Mouse (Mus musculus): ENCODE data around the gene Megf8.

The Megf8 gene

GRCm38 (mm10) chr7:25409114-25409760 lies 92.3 kb downstream of the Megf8 start:
- DNase-seq = no peak

GRCm38 (mm10) chr7:25410969-25411615 lies 94.1 kb downstream of the Megf8 start:
- DNase-seq = no peak

GRCm38 (mm10) chr7:25411861-25412260 lies 94.9 kb downstream of the Megf8 start:
- DNase-seq = no peak

DNA sequence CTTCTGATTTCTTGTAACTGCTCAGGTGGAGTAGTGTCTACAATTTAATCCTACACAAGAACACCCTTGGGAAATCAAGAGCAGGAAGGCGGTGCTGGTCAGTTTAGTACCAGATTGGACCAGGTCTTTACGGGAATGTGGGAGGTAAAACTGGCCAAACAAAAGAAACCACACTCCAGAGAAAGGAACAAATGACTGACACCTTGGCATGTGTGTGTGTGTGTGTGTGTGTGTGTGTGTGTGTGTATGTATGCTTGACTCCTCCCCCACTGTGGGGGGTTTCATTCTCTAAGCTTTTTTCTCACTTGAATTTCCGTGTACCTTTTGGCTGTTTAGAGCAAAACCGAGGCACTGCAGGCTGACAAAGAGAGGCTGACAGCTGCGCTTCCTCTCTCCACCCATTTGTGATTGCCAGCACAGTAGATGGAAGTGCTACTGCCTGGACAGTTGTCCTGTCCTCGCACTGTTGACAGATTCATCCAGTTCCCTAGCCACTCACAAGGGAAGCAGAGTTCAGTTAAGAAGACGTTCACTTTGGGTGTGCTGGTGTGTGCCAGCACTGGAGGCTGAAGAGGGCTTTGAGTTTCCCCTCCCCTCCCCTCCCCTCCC lies 96.0 kb downstream of the Megf8 start, which contains the start of gene Cxcl17:
TSS of gene Cxcl17 (minus strand) at position 54 of the 609 bp plus-strand sequence.
- no peak for DNase-seq

Measured in layer of hippocampus, adult 9-11 months (tissue).